Mouse (Mus musculus) liver, embryonic 14.5 days (tissue): Measurements from ENCODE around the gene Hbb-bs. TPM values are rescaled to one million over a fixed set of nuclear protein-coding genes. Genes with fewer than 3 reads are reported as not detected.

Experiments
- ATAC-seq: fragments of 200-750 bp; cut with Nextera tagmentation; 2 replicates; pipeline ENCODE4 v1.8.0; 2017; ENCODE audit warnings: moderate number of reproducible peaks, mild to moderate bottlenecking, moderate library complexity; ENCODE audit not compliant: insufficient read depth
- DNase-seq, 3 experiments: peaks; one replicate each; pipeline ENCODE4 v3.0.0-alpha.2; 2012 to 2013; ENCODE audit warnings: low read depth in 3 of 3, low spot score in 3 of 3
- H3K27ac ChIP-seq: fragments of 300-500 bp; sonication (generic); 2 replicates; pipeline ENCODE4 v1.5.1; 2014; ENCODE audit warnings: moderate library complexity, mild to moderate bottlenecking, control low read depth, inconsistent platforms
- H3K27me3 ChIP-seq: fragments of 300-500 bp; sonication (generic); 2 replicates; pipeline ENCODE4 v1.6.1; 2014; ENCODE audit warnings: mild to moderate bottlenecking, low read length, moderate library complexity; ENCODE audit not compliant: control insufficient read depth, insufficient read depth
- H3K36me3 ChIP-seq: fragments of 300-500 bp; sonication (generic); replicated peaks from 2 replicates; pipeline ENCODE4 v1.6.1; 2014; ENCODE audit warnings: low read depth; ENCODE audit not compliant: control insufficient read depth, insufficient read depth
- H3K4me1 ChIP-seq, 2 experiments: fragments of 200-500 bp in 1 of 2; fragments of 300-500 bp in 1 of 2; sonication (generic) in 1 of 2; replicated peaks; 2 replicates each; pipeline ENCODE4 v1.6.1; 2012 to 2014; ENCODE audit warnings: antibody characterized with exemption in 1 of 2, inconsistent platforms in 1 of 2, low read length in 1 of 2; ENCODE audit not compliant: control insufficient read depth in 2 of 2, insufficient read depth in 2 of 2
- H3K4me2 ChIP-seq: fragments of 300-500 bp; sonication (generic); 2 replicates; pipeline ENCODE4 v1.6.1; 2014; ENCODE audit warnings: low read depth, mild to moderate bottlenecking, control low read depth, moderate library complexity
- H3K4me3 ChIP-seq, 2 experiments: fragments of 200-500 bp in 1 of 2; fragments of 300-500 bp in 1 of 2; sonication (generic) in 1 of 2; 2 replicates each; pipeline ENCODE4 v1.5.1; 2012 to 2014; ENCODE audit warnings: low read depth in 2 of 2, low read length in 2 of 2, mild to moderate bottlenecking in 2 of 2, control low read depth in 1 of 2, inconsistent platforms in 1 of 2, moderate library complexity in 1 of 2; ENCODE audit not compliant: insufficient read depth in 1 of 2
- H3K9ac ChIP-seq: fragments of 300-500 bp; sonication (generic); replicated peaks from 2 replicates; pipeline ENCODE4 v1.6.1; 2014; ENCODE audit warnings: mild to moderate bottlenecking, control low read depth, moderate library complexity
- H3K9me3 ChIP-seq: fragments of 300-500 bp; sonication (generic); 2 replicates; pipeline ENCODE4 v1.6.1; 2016; ENCODE audit warnings: low read length, mixed read lengths; ENCODE audit not compliant: control insufficient read depth
- CTCF ChIP-seq: IDR thresholded peaks from 2 replicates; pipeline ENCODE4 v1.5.1; 2016; ENCODE audit warnings: antibody characterized with exemption, low read depth, control low read depth
- EP300 ChIP-seq: IDR thresholded peaks from 2 replicates; pipeline ENCODE4 v1.6.1; 2016; ENCODE audit warnings: antibody characterized with exemption, low read depth
- WGBS: fragments of 180-500 bp; shearing (Covaris S2); extraction: QIAGEN DNeasy Blood & Tissue Kit; methylation state at CpG from one replicate; pipeline ENCODE4 v1.1.7; 2014; ENCODE audit not compliant: insufficient replicate concordance; 5-methylcytosine and 5-hydroxymethylcytosine counted together
- polyA plus RNA-seq, 2 experiments: library from polyadenylated mRNA; depleted of rRNA in 1 of 2; stranded (reverse) in 1 of 2; unstranded in 1 of 2; fragments of >200 nt; fragmentation: Nextera tagmentation in 1 of 2; extraction: Ambion mirVana in 1 of 2; gene quantifications; 2 replicates each; pipeline versions ENCODE4 v1.2.1 to v1.2.3; 2012 to 2014

Hbb-bs gene
- polyA plus RNA-seq (2012; rRNA removed) = 195,474 and 209,901 TPM in 2 replicates
- 126,713 and 131,477 TPM in 2 replicates for polyA plus RNA-seq (2014; fragmentation: Nextera tagmentation; extraction: Ambion mirVana)

DNA sequence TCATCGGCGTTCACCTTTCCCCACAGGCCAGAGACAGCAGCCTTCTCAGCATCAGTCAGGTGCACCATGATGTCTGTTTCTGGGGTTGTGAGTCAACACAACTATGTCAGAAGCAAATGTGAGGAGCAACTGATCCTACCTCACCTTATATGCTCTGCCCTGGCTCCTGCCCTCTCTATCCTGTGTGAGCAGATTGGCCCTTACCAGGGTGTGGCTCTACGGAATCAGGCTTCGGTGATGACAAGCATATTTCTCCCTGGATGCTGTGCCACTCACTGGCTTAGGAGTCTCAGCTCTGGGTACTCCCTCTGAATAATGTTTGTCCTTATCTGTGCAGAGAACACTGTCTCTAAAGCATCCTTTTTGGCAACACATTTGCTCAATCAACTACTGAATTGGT lies at the start of gene Hbb-bs:
TSS of gene Hbb-bs (minus strand) at position 289 of the 400 bp plus-strand sequence.
- Histone ChIP-seq H3K9ac (peak within 1 kb of the TSS; percentile 78), H3K36me3 (no peaks in the 10 kb centered on the region), H3K4me3 (peak within 1 kb of the TSS; percentile 49 to 84), H3K9me3 (no peaks in the 10 kb centered on the region), H3K4me1 (peaks cover 28 to 30% of the 10 kb centered on the region in 2 experiments), H3K27ac (peak within 1 kb of the TSS; percentile 87), H3K27me3 (no peaks in the 10 kb centered on the region), H3K4me2 (peak within 1 kb of the TSS; percentile 37)
- DNase-seq = peak; percentile 90 to 96 (median 93)
- 30% methylated on average over 4 of the region's 4 CpGs for WGBS
- peak; percentile 95 for TF ChIP-seq EP300
- no peak for TF ChIP-seq CTCF
- ATAC-seq = peak; percentile 81

DNA sequence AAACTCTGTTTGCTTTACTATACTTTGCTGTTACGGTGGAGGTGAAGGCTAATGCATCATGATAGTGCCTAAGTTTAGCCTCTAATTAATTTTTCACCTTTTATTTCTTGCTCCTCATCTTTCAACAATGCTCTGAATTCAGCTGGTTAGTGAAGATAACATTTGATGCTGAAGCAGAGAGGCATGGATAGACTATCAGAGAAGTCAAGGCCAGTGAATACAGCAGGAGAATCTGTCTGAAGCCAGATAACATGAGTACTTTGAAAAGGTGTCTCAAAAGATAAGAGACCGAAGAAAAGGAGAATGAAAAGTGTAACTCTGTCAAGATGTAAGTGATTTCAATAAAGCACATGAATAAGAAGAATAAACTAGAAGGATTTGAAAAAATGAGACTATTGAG lies 49.2 kb upstream of the Hbb-bs start:
- TF ChIP-seq EP300 (peak; percentile 100), CTCF (no peak)
- no peaks in the 10 kb centered on the region for H3K36me3 ChIP-seq
- H3K27me3 ChIP-seq = no peaks in the 10 kb centered on the region
- no peaks in the 10 kb centered on the region for H3K9me3 ChIP-seq
- ATAC-seq (peak; percentile 92), DNase-seq (peak in 2 of 3 experiments; percentile 89 to 92)
- WGBS = 12% methylated on average over 2 of the region's 2 CpGs
- no peak overlapping the region for H3K4me3 ChIP-seq
- no peak overlapping the region; the same call in 1 of the 2 replicates for H3K9ac ChIP-seq
- H3K27ac ChIP-seq = peak overlapping the region; percentile 92
- peak overlapping the region; percentile 33 for H3K4me2 ChIP-seq
- H3K4me1 ChIP-seq = peaks cover 43 to 44% of the 10 kb centered on the region in 2 experiments

DNA sequence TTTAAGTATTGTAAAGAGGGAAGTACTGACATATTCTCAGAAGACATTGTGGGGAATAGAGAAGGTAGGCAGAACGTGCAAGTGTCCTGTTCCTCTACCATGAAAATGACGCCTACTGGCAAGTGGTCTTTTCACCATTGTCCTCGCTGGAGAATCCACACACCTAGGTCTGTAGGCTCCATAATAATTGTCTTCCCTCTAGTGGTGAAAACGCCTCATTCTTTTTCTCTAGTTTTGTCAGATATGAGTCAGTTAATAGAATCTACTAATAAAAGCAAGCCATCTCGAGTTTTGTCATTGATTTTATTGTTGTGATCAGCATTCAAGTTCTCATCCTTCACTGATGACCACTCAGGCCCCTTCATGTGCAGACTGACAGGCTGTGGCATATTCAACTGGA lies 46.6 kb upstream of the Hbb-bs start:
- H3K36me3 ChIP-seq = no peaks in the 10 kb centered on the region
- H3K9ac ChIP-seq = peak overlapping the region; percentile 49
- peak overlapping the region; percentile 33 for H3K4me2 ChIP-seq
- 19% methylated on average over 5 of the region's 5 CpGs for WGBS
- peak overlapping the region; percentile 90 for H3K27ac ChIP-seq
- peak; percentile 59 for TF ChIP-seq CTCF
- no peak for TF ChIP-seq EP300
- H3K27me3 ChIP-seq = no peaks in the 10 kb centered on the region
- H3K9me3 ChIP-seq = no peaks in the 10 kb centered on the region
- H3K4me1 ChIP-seq = peaks cover 58% of the 10 kb centered on the region in 2 experiments
- no peak for ATAC-seq
- DNase-seq = no peak
- H3K4me3 ChIP-seq = no peak overlapping the region

DNA sequence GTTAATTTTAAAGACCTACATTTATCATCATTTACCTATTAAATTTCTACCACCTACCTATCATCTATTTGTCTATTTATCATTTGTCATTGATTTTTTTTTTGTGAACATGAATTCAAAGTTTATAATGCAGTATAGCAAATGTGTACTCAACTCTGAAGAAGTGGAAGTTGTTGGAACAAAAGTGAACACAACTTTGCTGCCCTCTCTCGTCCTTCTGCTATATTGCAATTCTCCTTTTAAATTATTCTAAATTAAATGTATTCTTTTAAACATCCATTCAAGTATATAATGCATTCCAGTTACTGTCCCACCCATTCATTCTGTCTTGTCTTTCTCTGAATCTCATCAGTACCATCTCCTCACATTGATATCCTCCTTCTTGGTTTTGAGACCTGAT lies 45.2 kb upstream of the Hbb-bs start:
- H3K4me1 ChIP-seq = peaks cover 59 to 63% of the 10 kb centered on the region in 2 experiments
- DNase-seq = no peak
- H3K27me3 ChIP-seq = no peaks in the 10 kb centered on the region
- no peaks in the 10 kb centered on the region for H3K9me3 ChIP-seq
- peak overlapping the region; percentile 81 for H3K27ac ChIP-seq
- H3K9ac ChIP-seq = peak overlapping the region; percentile 36
- TF ChIP-seq CTCF = peak; percentile 68
- peak; percentile 56 for TF ChIP-seq EP300
- WGBS = 0% methylated on average over 1 of the region's 1 CpGs
- H3K4me2 ChIP-seq = peak overlapping the region; percentile 45
- no peaks in the 10 kb centered on the region for H3K36me3 ChIP-seq
- no peak for ATAC-seq
- H3K4me3 ChIP-seq = no peak overlapping the region; a peak in 1 of 4 replicates

DNA sequence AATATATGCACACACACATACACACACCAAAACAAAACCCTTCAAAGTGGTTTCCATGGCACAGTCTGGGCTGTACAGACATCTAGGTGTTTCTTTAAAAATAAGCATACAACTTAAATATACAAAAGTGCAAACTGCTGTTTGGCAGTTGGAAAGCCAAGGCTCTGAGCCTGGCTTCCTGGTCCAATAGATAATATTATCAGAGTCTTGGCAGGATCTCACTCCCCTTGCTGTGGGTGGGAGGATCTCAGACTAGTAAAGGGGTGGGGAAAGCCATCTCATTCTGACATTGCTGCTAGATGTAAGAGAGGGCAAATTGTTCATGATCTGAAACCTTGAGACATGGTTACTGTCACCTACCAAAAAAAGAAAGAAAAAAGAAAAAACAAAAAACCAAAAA lies 42.8 kb upstream of the Hbb-bs start:
- ATAC-seq (peak; percentile 88), DNase-seq (peak in 2 of 3 experiments; percentile 92)
- no peaks in the 10 kb centered on the region for H3K9me3 ChIP-seq
- TF ChIP-seq EP300 = peak; percentile 99
- TF ChIP-seq CTCF = no peak
- peak overlapping the region; percentile 99 for H3K27ac ChIP-seq
- H3K4me1 ChIP-seq = peaks cover 62 to 63% of the 10 kb centered on the region in 2 experiments
- peak overlapping the region; percentile 67 for H3K4me2 ChIP-seq
- peak overlapping the region in 1 of 2 experiments; percentile 20; a peak in 2 of 4 replicates for H3K4me3 ChIP-seq
- no peaks in the 10 kb centered on the region for H3K27me3 ChIP-seq
- no peaks in the 10 kb centered on the region for H3K36me3 ChIP-seq
- peak overlapping the region; percentile 87 for H3K9ac ChIP-seq
